Mouse (Mus musculus): ENCODE measurements around the gene Nhlrc4. TPM values are rescaled to one million over a fixed set of nuclear protein-coding genes. Genes with fewer than 3 reads are reported as not detected.

Nhlrc4 gene
- polyA plus RNA-seq (2017; shearing (Covaris generic)): not detected

GRCm38 (mm10) chr17:25944366-25945163 lies at the start of gene Nhlrc4, which contains the start of gene Pigq:
Gene Nhlrc4, minus strand, starts transcription at chr17:25944961.
Gene Pigq, minus strand, starts transcription at chr17:25944936.

GRCm38 (mm10) chr17:25985306-25986294 lies 40.8 kb upstream of the Nhlrc4 start, which contains the start of gene Capn15:
Gene Capn15, minus strand, starts transcription at chr17:25985796.

GRCm38 (mm10) chr17:25951803-25952623 lies 7.3 kb upstream of the Nhlrc4 start, which contains the start of gene A930017K11Rik:
Gene A930017K11Rik, minus strand, starts transcription at chr17:25952565.

GRCm38 (mm10) chr17:25919144-25919785 lies 25.5 kb downstream of the Nhlrc4 start, which contains the start of gene Rab40c:
Gene Rab40c, minus strand, starts transcription at chr17:25919727.

Other genes with a start within 250 kb of the Nhlrc4 start
- not detected for gene Gng13, start 227.8 kb downstream of the Nhlrc4 start, polyA plus RNA-seq (2017; shearing (Covaris generic))
- 7.4 TPM for gene Chtf18, start 217.5 kb downstream of the Nhlrc4 start, polyA plus RNA-seq (2017; shearing (Covaris generic))
- gene Rpusd1, start 217.3 kb downstream of the Nhlrc4 start, polyA plus RNA-seq (2017; shearing (Covaris generic)): 18.0 TPM
- not detected for gene Mslnl, start 208.9 kb downstream of the Nhlrc4 start, polyA plus RNA-seq (2017; shearing (Covaris generic))
- gene Msln, start 190.6 kb downstream of the Nhlrc4 start, polyA plus RNA-seq (2017; shearing (Covaris generic)): not detected
- gene Narfl, start 171.2 kb downstream of the Nhlrc4 start, polyA plus RNA-seq (2017; shearing (Covaris generic)): 32.2 TPM
- gene Haghl, start 159.3 kb downstream of the Nhlrc4 start, polyA plus RNA-seq (2017; shearing (Covaris generic)): 59.1 TPM
- 0.35 TPM for gene Ccdc78, start 158.4 kb downstream of the Nhlrc4 start, polyA plus RNA-seq (2017; shearing (Covaris generic))
- 247 TPM for gene Fam173a, start 152.1 kb downstream of the Nhlrc4 start, polyA plus RNA-seq (2017; shearing (Covaris generic))
- gene AC134908.4, start 149.3 kb downstream of the Nhlrc4 start, polyA plus RNA-seq (2017; shearing (Covaris generic)): not detected
- gene Metrn, start 147.8 kb downstream of the Nhlrc4 start, polyA plus RNA-seq (2017; shearing (Covaris generic)): 15.2 TPM
- gene Fbxl16, start 135.9 kb downstream of the Nhlrc4 start, polyA plus RNA-seq (2017; shearing (Covaris generic)): not detected
- gene Wdr24, start 121.3 kb downstream of the Nhlrc4 start, polyA plus RNA-seq (2017; shearing (Covaris generic)): 54.5 TPM
- 46.5 TPM for gene Jmjd8, start 116.1 kb downstream of the Nhlrc4 start, polyA plus RNA-seq (2017; shearing (Covaris generic))
- 123 TPM for gene Stub1, start 111.6 kb downstream of the Nhlrc4 start, polyA plus RNA-seq (2017; shearing (Covaris generic))
- 0.80 TPM for gene Rhbdl1, start 107.7 kb downstream of the Nhlrc4 start, polyA plus RNA-seq (2017; shearing (Covaris generic))
- gene Gm20683, start 103.2 kb downstream of the Nhlrc4 start, polyA plus RNA-seq (2017; shearing (Covaris generic)): 0.59 TPM
- 49.6 TPM for gene Rhot2, start 100.1 kb downstream of the Nhlrc4 start, polyA plus RNA-seq (2017; shearing (Covaris generic))
- gene Wdr90, start 83.5 kb downstream of the Nhlrc4 start, polyA plus RNA-seq (2017; shearing (Covaris generic)): 9.9 TPM
- 6.3 TPM for gene Mcrip2, start 76.2 kb downstream of the Nhlrc4 start, polyA plus RNA-seq (2017; shearing (Covaris generic))
- 103 TPM for gene Mettl26, start 69.9 kb downstream of the Nhlrc4 start, polyA plus RNA-seq (2017; shearing (Covaris generic))
- gene Wfikkn1, start 64.1 kb downstream of the Nhlrc4 start, polyA plus RNA-seq (2017; shearing (Covaris generic)): 1.0 TPM
- gene Rab40c, start 25.2 kb downstream of the Nhlrc4 start, polyA plus RNA-seq (2017; shearing (Covaris generic)): 9.1 TPM
- gene Pigq, start within 50 bp of the Nhlrc4 start, polyA plus RNA-seq (2017; shearing (Covaris generic)): 76.3 TPM
- not detected for gene A930017K11Rik, start 7.6 kb upstream of the Nhlrc4 start, polyA plus RNA-seq (2017; shearing (Covaris generic))
- 27.9 TPM for gene Capn15, start 40.8 kb upstream of the Nhlrc4 start, polyA plus RNA-seq (2017; shearing (Covaris generic))
- gene Rab11fip3, start 124.6 kb upstream of the Nhlrc4 start, polyA plus RNA-seq (2017; shearing (Covaris generic)): 2.0 TPM
- 37.0 TPM for gene Decr2, start 145.4 kb upstream of the Nhlrc4 start, polyA plus RNA-seq (2017; shearing (Covaris generic))
- 1.2 TPM for gene Nme4, start 150.6 kb upstream of the Nhlrc4 start, polyA plus RNA-seq (2017; shearing (Covaris generic))
- 6.5 TPM for gene Tmem8, start 168.3 kb upstream of the Nhlrc4 start, polyA plus RNA-seq (2017; shearing (Covaris generic))
- gene Mrpl28, start 178.5 kb upstream of the Nhlrc4 start, polyA plus RNA-seq (2017; shearing (Covaris generic)): 88.5 TPM
- gene Axin1, start 193.7 kb upstream of the Nhlrc4 start, polyA plus RNA-seq (2017; shearing (Covaris generic)): 6.9 TPM

Data from inflammation-experienced regulatory T-cells, adult 16 weeks (primary cell).